Mouse (Mus musculus) lung, embryonic 15.5 days (tissue): ENCODE results near the gene Eif2ak2. TPM values are rescaled to one million over a fixed set of nuclear protein-coding genes. Genes with fewer than 3 reads are reported as not detected.

ENCODE experiments used
- ATAC-seq: fragments of 200-750 bp; cut with Nextera tagmentation; 2 replicates; pipeline ENCODE4 v1.8.0; 2017; ENCODE audit warnings: moderate number of reproducible peaks, borderline replicate concordance; ENCODE audit not compliant: low FRiP score, low TSS enrichment; ENCODE audit errors: extremely low read depth
- H3K27ac ChIP-seq: fragments of 300-500 bp; sonication (generic); 2 replicates; pipeline ENCODE4 v1.5.1; 2015; ENCODE audit warnings: moderate library complexity, mild to moderate bottlenecking, inconsistent platforms
- H3K27me3 ChIP-seq: fragments of 300-500 bp; sonication (generic); 2 replicates; pipeline ENCODE4 v1.6.1; 2015; ENCODE audit warnings: inconsistent platforms
- H3K36me3 ChIP-seq: fragments of 300-500 bp; sonication (generic); 2 replicates; pipeline ENCODE4 v1.6.1; 2015; ENCODE audit warnings: inconsistent platforms
- H3K4me1 ChIP-seq: fragments of 300-500 bp; sonication (generic); 2 replicates; pipeline ENCODE4 v1.6.1; 2015; ENCODE audit warnings: inconsistent platforms
- H3K4me2 ChIP-seq: fragments of 300-500 bp; sonication (generic); 2 replicates; pipeline ENCODE4 v1.6.1; 2015; ENCODE audit warnings: inconsistent platforms, mild to moderate bottlenecking, moderate library complexity
- H3K4me3 ChIP-seq: fragments of 300-500 bp; sonication (generic); 2 replicates; pipeline ENCODE4 v1.5.1; 2015; ENCODE audit warnings: mild to moderate bottlenecking, inconsistent platforms
- H3K9ac ChIP-seq: fragments of 300-500 bp; sonication (generic); 2 replicates; pipeline ENCODE4 v1.6.1; 2015; ENCODE audit warnings: inconsistent platforms
- H3K9me3 ChIP-seq: fragments of 300-500 bp; sonication (generic); 2 replicates; pipeline ENCODE4 v1.6.1; 2016; ENCODE audit warnings: inconsistent platforms
- WGBS: fragments of 180-500 bp; shearing (Covaris S2); methylation state at CpG from one replicate; pipeline ENCODE4 v1.1.7; 2015; 5-methylcytosine and 5-hydroxymethylcytosine counted together
- polyA plus RNA-seq: library from polyadenylated mRNA; unstranded; fragments of >200 nt; fragmentation: Nextera tagmentation; extraction: Ambion mirVana; gene quantifications from 2 replicates; pipeline ENCODE4 v1.2.1, GENCODE M21; 2015

Eif2ak2 gene
- polyA plus RNA-seq = 13.2 and 14.9 TPM in 2 replicates

DNA sequence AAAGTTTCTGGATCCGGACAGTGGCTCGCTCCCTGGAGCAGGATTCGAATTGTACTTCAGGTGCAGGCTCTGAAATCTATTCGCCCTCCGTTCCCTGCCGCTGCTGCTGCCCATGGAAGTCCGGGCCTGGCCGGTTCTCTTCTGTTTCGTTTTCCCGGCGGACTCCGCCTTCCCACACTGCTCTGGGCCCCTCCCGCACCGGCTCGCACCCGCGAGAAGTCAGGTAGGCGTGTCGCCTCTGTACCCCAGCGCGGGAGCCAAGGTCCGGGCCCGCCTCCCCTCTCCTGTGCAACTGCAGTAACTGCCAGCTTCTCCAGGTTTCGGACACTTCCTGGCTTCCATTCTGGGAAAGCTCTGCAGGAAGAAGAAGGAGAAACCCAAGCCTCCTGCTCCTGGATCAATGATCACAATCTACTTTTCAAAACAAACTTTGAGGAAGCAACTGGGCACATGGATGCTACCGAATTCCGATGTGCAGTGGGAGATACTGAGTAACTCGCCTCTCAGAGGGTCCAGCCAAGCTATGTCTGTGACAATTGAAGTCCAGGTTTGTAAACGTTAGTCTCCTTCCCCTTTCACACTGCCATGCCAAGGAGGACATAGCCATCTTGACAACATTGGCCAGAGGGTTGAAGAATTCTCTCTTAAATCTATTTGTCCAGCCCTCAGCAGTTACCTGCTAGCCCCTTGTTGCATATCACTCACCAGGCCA lies at the start of gene Eif2ak2:
TSS of gene Eif2ak2 (minus strand) at position 173 of the 712 bp plus-strand sequence.
- peak; percentile 97 for ATAC-seq
- Histone ChIP-seq H3K9me3 (no peaks in the 10 kb centered on the region), H3K4me2 (peak within 1 kb of the TSS; percentile 72), H3K36me3 (peaks cover 10% of the 10 kb centered on the region; the same call in 1 of the 2 replicates), H3K27me3 (no peaks in the 10 kb centered on the region), H3K9ac (peak within 1 kb of the TSS; percentile 74), H3K4me1 (peaks cover 15% of the 10 kb centered on the region; the same call in 1 of the 2 replicates), H3K4me3 (peak within 1 kb of the TSS; percentile 72), H3K27ac (peak within 1 kb of the TSS; percentile 91)
- WGBS = under 1% methylated on average over 28 of the region's 28 CpGs

DNA sequence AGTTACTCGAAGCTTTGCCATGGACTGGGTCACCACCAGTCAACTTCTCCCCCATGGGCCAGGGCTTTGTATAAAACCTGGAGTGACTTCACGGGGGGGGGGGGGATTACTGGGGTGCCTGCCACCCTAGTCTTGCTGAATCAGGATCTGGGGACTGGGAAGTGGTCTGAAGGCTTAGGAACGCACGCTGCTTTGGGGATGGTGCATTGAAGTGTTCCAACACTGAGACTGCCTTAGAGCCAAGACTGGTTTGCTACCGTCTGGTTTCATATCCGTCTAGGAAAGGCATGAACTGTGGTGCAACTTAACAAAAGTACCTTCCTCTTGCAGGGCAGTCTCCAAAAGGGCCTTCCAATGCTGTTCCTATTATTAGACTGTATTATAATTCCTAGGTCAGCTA lies 35.3 kb upstream of the Eif2ak2 start:
- Histone ChIP-seq H3K27me3 (no peaks in the 10 kb centered on the region), H3K9me3 (no peaks in the 10 kb centered on the region), H3K4me3 (peak overlapping the region; percentile 62), H3K4me2 (peak overlapping the region; percentile 66), H3K9ac (no peak overlapping the region), H3K27ac (no peak overlapping the region), H3K4me1 (peaks cover 17% of the 10 kb centered on the region), H3K36me3 (peaks cover 37% of the 10 kb centered on the region)
- WGBS = 41% methylated on average over 6 of the region's 6 CpGs
- no peak for ATAC-seq

DNA sequence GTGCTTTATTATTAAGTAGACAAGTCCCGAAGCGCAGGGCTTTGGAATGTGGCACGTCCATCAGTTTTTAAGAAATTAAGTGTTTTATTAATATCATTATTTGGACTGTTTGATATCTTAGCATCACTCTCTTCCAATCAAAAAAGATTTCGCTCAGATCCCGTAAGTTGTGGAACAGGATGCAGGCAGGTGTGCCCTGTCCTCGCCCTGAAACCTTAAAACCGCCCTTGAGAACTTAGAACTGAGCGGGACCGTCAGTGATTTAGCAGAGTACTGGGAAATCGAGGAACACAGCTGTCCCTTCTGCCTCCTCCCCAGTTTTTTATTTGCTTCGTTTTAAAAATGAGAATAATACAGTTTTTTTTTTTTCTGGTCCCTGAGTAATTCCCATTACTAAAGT lies 34.5 kb upstream of the Eif2ak2 start:
- Histone ChIP-seq H3K36me3 (peaks cover 30% of the 10 kb centered on the region), H3K27me3 (no peaks in the 10 kb centered on the region), H3K9me3 (no peaks in the 10 kb centered on the region), H3K4me3 (peak overlapping the region; percentile 62), H3K4me2 (peak overlapping the region; percentile 66), H3K4me1 (peaks cover 17% of the 10 kb centered on the region), H3K27ac (peak overlapping the region; percentile 89), H3K9ac (peak overlapping the region; percentile 74)
- ATAC-seq = no peak
- WGBS = under 1% methylated on average over 11 of the region's 11 CpGs

DNA sequence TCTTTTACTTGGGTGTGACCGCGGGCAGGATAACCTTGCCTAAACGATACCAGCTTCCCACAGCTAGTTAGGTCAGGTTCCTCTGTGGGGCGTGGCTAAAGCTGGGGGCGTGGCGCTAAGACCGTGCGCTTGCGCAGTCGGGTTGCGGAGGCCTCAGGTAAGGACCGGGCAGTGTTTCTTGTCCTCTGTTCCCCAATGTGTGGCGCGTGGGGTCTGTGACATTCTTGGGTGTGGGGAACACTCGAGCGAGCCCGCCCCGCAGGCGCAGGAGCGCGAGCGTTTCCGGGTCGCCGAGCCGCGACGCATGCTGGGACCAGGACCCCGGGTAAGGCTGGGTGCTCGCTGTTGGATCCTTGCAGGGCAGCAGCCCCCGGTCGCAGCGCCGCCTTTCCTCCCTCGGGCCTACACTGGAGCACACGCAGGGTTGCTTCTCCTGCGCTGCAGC lies 34.0 kb upstream of the Eif2ak2 start, which contains the start of gene Cebpzos:
TSS of gene Cebpzos (plus strand) at position 132 of the 445 bp plus-strand sequence.
- WGBS = under 1% methylated on average over 37 of the region's 37 CpGs
- Histone ChIP-seq H3K4me2 (peak within 1 kb of the TSS; percentile 66), H3K27ac (peak within 1 kb of the TSS; percentile 89), H3K27me3 (no peaks in the 10 kb centered on the region), H3K9me3 (no peaks in the 10 kb centered on the region), H3K4me3 (peak within 1 kb of the TSS; percentile 62), H3K9ac (peak within 1 kb of the TSS; percentile 74), H3K36me3 (peaks cover 25% of the 10 kb centered on the region), H3K4me1 (peaks cover 17% of the 10 kb centered on the region)
- ATAC-seq = peak; percentile 95

DNA sequence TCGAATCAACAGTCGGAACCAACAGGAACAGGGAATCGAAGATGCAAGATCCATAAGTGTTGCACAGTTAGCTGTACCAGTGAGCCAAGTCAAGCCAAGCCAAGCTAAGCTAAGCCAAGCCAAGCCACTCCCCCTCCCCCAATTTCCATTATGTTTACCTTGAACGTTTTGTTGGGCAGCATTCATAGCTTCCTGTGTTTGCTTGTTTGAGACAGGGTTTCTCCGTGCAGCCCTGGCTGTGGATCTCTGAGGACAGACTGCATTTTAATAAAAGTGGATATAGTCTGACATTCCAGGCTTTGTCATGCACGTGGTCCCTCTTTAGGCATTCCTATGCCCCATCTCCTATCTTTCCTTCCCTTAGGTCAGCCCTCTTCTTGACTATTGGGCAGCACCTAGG lies 33.4 kb upstream of the Eif2ak2 start:
- Histone ChIP-seq H3K27ac (peak overlapping the region; percentile 89), H3K4me2 (peak overlapping the region; percentile 66), H3K4me1 (peaks cover 17% of the 10 kb centered on the region), H3K4me3 (peak overlapping the region; percentile 62), H3K9me3 (no peaks in the 10 kb centered on the region), H3K36me3 (peaks cover 20% of the 10 kb centered on the region), H3K27me3 (no peaks in the 10 kb centered on the region), H3K9ac (peak overlapping the region; percentile 74)
- 46% methylated on average over 6 of the region's 6 CpGs for WGBS
- ATAC-seq = peak; percentile 27

DNA sequence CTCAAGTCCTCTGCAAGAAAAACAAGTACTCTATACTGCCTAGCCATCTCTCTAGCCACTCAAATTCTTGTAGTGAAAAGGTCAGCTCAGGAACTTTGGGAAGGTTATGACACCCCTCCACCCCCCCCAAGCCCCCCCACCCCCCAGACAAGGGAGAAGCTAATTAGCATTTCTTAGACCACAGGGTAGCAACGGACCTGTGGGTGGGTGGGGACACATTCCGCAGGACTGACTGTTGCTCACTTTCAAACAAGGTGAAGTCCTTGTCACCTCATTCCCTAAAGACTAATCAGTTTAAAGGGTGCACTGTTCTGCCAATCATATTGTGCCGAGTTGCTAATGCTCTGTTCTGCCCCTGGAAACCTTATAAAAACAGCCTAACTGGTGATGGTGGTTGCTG lies 31.5 kb upstream of the Eif2ak2 start:
- 55% methylated on average over 3 of the region's 3 CpGs for WGBS
- Histone ChIP-seq H3K9me3 (no peaks in the 10 kb centered on the region), H3K4me3 (no peak overlapping the region), H3K9ac (no peak overlapping the region), H3K27me3 (no peaks in the 10 kb centered on the region), H3K4me2 (no peak overlapping the region), H3K4me1 (peaks cover 17% of the 10 kb centered on the region), H3K36me3 (peaks cover 6% of the 10 kb centered on the region), H3K27ac (no peak overlapping the region)
- ATAC-seq = no peak

DNA sequence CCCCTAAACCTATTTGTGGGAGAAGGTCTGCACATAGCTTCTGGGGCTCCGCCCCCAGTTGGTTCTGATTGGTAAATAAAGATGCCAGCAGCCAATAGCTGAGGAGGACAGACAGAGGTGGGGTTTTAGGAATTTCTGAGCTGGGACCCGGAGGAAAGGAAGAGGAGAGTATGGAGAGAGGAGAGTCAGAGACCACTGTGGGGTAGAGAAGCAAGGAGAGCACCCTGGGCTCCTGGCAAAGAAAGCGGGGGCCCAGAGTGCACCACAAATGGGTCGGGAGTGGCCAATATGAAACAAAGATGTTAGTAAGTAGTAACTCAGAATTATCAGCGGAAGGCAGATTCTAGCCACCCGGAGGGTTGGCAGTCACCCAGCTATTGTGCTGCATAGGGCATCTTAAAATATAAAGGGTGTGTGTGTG lies 30.5 kb upstream of the Eif2ak2 start:
- Histone ChIP-seq H3K4me1 (peaks cover 15% of the 10 kb centered on the region), H3K9me3 (no peaks in the 10 kb centered on the region), H3K4me3 (peak overlapping the region; percentile 43), H3K36me3 (no peaks in the 10 kb centered on the region), H3K27ac (peak overlapping the region; percentile 36; the same call in 1 of the 2 replicates), H3K27me3 (no peaks in the 10 kb centered on the region), H3K9ac (peak overlapping the region; percentile 27; the same call in 1 of the 2 replicates), H3K4me2 (peak overlapping the region; percentile 57)
- 27% methylated on average over 6 of the region's 6 CpGs for WGBS
- peak; percentile 47; the same call in 1 of the 2 replicates for ATAC-seq

DNA sequence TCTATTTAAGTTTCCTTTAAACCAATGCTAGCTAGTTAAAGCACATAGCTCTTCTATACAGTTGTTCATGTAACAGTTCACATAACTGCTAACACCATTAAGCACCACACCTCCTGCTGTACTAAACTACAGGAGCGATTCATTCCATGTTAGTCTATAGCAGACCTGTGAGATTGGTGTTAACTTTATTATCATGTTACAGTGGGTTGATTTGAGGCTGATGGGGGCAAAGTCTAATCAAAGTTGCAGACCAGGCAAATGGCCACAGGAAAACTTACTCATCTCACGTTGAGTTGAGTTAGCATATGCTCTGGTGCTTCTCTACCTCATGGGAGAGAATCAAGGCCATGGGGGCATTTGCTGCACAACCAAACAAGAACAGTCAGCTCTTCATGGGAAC lies 27.0 kb upstream of the Eif2ak2 start:
- Histone ChIP-seq H3K4me3 (no peak overlapping the region), H3K4me1 (no peaks in the 10 kb centered on the region), H3K27me3 (no peaks in the 10 kb centered on the region), H3K36me3 (no peaks in the 10 kb centered on the region), H3K9me3 (no peaks in the 10 kb centered on the region), H3K27ac (no peak overlapping the region), H3K9ac (no peak overlapping the region), H3K4me2 (no peak overlapping the region)
- ATAC-seq = no peak
- WGBS = 86% methylated on average over 2 of the region's 2 CpGs

DNA sequence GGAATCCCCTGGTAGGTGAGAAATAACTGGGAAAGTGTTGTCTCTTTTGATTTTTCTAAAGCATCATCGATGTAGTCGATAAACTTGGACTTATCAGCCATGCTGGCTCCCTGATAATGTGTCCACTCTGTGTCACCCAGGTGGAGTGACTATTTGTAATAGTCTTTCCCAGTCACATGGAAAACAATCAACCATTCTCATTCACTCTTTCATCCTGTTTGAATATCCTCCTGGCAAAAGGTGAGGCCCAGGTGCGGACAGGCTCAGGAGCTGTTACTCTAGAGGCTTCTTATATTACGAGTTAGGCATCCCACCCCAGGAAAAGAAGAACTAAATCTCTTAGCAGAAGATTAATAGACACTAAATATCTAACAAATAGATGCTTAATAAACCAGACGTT lies 24.5 kb upstream of the Eif2ak2 start, which contains the start of gene Sult6b1:
TSS of gene Sult6b1 (minus strand) at position 101 of the 400 bp plus-strand sequence.
- Histone ChIP-seq H3K36me3 (no peaks in the 10 kb centered on the region), H3K9me3 (no peaks in the 10 kb centered on the region), H3K4me1 (no peaks in the 10 kb centered on the region), H3K4me3 (no peak within 1 kb of the TSS), H3K9ac (no peak within 1 kb of the TSS), H3K27me3 (no peaks in the 10 kb centered on the region), H3K4me2 (no peak within 1 kb of the TSS), H3K27ac (no peak within 1 kb of the TSS)
- 76% methylated on average over 5 of the region's 5 CpGs for WGBS
- no peak for ATAC-seq

DNA sequence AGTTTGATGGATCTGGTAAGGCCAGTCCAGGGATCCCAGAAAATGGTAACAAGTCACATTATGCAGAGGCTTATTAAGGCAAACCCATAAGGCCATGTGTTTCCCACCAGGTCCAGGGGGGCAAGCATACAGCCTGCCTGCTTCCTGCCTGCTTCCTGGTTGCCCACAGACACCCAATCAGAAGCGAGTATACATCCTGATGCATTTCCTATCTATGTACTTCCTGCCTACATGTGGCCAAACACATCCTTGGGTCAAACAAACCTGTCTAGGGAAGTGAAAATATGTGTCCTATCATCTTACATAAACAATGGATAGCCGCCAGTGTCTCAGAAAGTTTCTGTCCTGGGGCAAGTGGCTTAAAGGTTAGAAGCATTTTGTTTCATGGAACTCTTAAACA lies 20.8 kb upstream of the Eif2ak2 start:
- Histone ChIP-seq H3K4me2 (no peak overlapping the region), H3K9ac (no peak overlapping the region), H3K4me3 (no peak overlapping the region), H3K9me3 (no peaks in the 10 kb centered on the region), H3K27me3 (no peaks in the 10 kb centered on the region), H3K4me1 (no peaks in the 10 kb centered on the region), H3K36me3 (no peaks in the 10 kb centered on the region), H3K27ac (no peak overlapping the region)
- no peak for ATAC-seq
- WGBS = 39% methylated on average over 2 of the region's 2 CpGs

DNA sequence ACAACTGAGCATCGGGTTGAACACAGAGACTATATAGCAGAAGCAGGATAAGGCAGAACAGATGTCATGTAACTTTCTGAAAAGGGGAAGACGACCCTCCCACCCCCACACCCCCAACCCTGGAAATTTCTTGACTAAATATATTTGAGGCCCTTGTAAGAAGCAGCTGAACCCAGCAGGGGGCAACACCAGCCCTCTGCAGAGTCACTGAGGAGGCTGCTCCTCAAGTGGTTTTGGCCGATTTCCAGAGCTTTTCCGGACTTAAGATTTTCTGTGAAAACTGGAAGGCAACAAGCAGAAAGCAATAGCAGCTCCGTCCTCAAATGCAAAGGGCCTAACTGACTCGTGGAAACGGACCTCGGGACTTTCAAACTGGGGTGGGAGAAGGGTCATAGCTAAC lies 13.0 kb upstream of the Eif2ak2 start:
- H3K27me3 ChIP-seq = no peaks in the 10 kb centered on the region
- H3K4me3 ChIP-seq = peak overlapping the region; percentile 29
- 12% methylated on average over 8 of the region's 8 CpGs for WGBS
- no peak overlapping the region for H3K27ac ChIP-seq
- no peaks in the 10 kb centered on the region for H3K9me3 ChIP-seq
- H3K9ac ChIP-seq = peak overlapping the region; percentile 41; the same call in 1 of the 2 replicates
- ATAC-seq = 0 out of 2 replicates have a peak, but pooled peaks have one; percentile 42
- no peaks in the 10 kb centered on the region for H3K4me1 ChIP-seq
- H3K4me2 ChIP-seq = peak overlapping the region; percentile 57
- no peaks in the 10 kb centered on the region for H3K36me3 ChIP-seq

DNA sequence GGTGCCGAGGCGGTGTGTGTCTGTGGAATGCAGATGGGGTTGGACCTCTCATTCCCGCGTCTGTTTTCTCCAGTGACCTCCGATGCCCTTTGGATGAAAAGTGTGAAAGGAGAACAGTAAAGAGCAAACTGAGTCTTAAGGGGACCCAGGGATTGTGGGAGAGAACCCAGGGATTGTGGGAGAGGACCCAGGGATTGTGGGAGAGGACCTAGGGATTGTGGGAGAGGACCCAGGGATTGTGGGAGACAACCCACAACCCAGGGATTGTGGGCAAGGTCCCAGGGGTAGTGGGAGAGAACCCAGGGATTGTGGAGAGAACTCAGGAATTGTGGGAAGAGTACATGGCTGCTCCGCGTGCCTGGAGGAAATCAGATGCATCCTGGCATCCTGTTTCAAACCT lies 12.6 kb upstream of the Eif2ak2 start:
- peak overlapping the region; percentile 57; the same call in 1 of the 2 replicates for H3K4me2 ChIP-seq
- no peaks in the 10 kb centered on the region for H3K27me3 ChIP-seq
- no peak overlapping the region for H3K27ac ChIP-seq
- WGBS = 71% methylated on average over 7 of the region's 7 CpGs
- ATAC-seq = no peak
- H3K9ac ChIP-seq = no peak overlapping the region
- H3K4me3 ChIP-seq = no peak overlapping the region
- H3K36me3 ChIP-seq = no peaks in the 10 kb centered on the region
- no peaks in the 10 kb centered on the region for H3K4me1 ChIP-seq
- no peaks in the 10 kb centered on the region for H3K9me3 ChIP-seq
